Mouse (Mus musculus): ENCODE measurements around the gene Mymk. TPM values are rescaled to one million over a fixed set of nuclear protein-coding genes. Genes with fewer than 3 reads are reported as not detected.

Mymk gene
- total RNA-seq (2021): not detected
- long read RNA-seq, experiment 1: 0 reads
- long read RNA-seq, experiment 2: 0 reads

DNA sequence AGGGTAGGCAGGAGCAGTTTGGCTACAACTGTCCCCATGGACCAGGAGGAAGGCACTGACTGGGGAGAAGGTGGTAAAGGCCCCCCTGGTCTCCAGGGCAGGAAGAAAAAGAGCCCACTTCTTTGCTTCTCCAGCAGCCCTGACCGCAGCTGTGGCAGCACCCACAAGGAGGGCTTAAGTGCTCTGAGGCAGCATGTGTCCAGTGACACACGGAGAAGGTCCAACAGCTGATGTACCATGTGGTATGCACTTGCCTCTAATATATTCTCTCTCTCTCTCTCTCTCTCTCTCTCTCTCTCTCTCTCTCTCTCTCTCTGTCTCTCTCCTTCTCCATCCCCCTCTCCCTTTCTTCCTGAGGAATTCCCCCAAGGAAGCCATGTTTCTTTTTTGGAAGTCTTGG is at the start of gene Mymk:
Mymk (minus strand) TSS at position 202 of the 400 bp plus-strand sequence.
- no peak for DNase-seq

DNA sequence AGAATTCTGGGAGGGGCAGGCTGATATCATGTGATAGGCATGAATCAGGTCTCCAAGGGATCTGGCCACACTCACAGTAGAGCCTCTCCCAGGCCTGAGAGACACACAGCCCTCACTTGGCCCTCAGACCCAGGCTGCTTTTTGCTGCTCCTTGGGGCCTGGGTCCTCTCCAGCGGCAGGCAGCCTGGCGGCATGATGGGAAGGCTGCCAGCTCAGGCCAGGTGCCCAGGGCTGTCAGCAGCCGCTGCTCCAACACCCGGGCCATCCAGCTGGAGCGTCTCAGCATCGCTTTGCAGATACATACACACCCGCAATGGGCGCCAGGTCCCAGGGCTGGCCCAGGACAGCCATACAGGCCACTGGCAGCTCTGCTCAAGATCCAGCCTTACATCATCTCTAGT is 48.3 kb upstream of the Mymk start:
- DNase-seq: peak in 1 of 2 experiments; percentile 26

DNA sequence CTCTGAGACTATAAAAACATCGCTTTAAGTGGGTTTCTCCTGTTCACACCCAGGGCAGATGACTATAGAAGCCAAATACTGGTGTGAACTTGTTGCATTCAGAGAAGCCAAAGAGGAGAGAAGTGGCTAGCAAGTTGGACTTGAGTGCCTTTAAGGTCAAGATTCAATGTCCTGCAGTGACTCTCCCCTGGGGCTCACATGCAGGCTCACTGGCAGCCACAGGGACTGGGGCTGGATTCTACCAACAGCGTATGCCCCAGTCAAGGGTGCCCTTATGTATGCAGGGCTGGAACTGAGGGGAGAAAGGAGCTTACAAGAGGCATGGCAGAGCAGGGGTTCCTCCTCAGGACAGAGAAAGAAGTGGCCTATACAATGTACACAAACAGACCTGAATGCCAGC is 47.8 kb upstream of the Mymk start:
- peak in 1 of 2 experiments; percentile 15 for DNase-seq

DNA sequence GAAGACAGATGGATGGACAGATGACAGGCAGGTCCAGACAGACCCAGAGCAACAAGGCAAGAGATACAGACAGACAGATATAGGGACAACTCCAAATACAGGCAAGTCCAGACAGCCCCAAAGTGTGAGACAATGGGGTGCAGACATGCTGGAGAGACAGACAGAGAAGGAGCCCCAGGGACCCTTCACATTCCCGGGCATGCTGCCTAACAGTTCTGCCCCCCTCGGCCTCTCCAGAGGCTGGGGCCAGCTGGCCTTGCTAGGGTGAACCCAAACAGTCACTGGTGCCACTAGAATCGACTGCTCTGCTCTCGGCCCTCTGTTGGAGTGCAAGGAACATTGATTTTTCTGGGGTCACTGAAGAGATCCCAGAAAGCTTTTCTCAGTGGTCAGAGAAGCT is 46.5 kb upstream of the Mymk start:
- no peak for DNase-seq

DNA sequence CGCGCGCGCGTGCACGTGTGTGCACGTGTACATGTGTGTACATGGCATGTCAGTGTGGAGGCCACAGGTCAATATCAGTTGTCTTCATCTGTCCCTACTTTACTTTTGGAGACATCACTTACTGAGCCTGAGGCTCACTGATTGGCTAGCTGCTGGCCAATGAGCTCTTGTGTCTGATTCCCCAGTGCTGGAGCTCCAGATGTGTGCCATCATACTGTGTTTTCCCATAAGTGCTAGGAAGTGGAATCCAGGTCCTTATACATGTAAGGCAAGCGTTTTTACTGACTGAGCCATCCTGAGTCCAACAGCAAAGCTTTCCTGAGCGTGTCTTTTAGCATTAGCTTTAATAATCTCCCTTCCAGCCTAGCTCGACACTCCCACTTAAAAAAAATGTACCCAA is 42.2 kb upstream of the Mymk start:
- DNase-seq: no peak

DNA sequence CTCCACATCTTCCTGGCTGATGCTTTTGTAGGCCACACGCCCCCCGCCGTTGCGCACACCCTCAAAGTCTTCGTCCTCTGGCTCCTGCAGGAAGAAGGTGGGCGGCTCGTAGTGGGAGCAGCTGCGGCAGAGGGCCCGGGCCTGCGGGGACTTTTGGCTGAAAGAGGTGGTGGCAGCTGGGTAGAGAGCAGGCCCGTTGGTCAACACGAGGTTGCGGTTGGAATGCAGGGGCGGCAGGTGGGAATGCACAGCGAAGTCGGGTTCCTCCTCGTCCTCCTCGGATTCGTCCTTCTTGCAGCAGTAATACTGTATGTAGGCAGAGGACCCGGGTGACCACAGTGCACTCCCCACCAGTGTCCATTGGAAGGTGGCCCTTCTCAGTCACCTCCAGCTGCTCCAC is 40.6 kb upstream of the Mymk start:
- DNase-seq: no peak

DNA sequence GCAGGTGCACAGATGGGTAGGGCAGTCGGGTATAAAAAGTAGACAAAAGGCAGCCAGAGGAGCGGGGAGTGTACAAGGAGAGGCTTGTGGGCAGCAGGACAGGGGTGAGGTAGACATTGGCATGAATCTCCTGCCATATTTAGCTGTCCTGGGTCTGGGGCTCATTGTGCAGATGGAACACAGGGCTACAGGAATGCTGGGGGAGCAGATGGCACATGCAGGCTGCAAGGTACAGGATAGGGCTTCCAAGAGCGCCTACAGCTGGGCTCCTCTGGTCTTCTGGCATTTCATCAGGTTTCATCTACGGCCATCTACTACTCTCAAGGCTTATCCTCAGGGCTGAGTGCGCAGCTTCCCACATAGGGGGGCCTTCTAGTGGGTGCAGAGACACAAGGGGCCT is 37.1 kb upstream of the Mymk start:
- no peak for DNase-seq

DNA sequence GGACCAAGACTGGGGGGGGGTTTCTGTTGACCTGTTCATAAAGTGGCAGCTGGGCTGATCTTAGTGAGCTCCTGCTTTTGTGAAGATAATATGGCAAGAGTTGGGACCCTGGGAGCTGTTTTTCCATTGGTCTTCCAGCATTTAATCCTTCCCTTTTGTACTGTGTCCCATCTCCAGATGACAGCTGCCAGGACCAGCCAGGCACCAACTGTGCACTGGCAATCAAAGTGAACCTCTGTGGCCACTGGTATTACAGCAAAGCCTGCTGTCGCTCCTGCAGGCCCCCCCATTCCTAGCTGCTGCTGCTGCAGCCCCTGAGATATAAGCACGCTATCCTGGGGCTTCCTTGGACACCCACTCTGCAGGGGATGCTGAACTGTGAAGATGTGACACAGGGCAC is 36.2 kb upstream of the Mymk start:
- no peak for DNase-seq

DNA sequence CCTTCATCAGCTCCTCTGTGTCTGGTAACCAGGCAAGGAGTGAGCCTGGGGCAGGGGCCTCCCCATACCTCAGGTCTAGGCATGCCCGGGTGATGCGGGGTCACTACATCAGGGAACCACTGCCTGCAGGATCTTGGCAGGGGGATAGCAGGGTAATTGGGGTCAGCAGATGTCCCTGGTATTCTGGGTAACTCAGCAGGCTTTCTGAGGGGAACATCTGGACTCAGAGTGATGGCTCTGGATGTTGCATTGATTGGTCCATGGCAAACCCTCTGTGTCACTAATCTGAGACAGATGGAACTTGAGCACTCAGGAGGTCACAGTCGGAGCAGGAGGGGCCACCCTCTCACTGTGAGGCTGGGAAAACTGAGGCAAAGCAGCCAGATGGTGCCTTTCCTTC is 34.8 kb upstream of the Mymk start:
- DNase-seq: no peak

DNA sequence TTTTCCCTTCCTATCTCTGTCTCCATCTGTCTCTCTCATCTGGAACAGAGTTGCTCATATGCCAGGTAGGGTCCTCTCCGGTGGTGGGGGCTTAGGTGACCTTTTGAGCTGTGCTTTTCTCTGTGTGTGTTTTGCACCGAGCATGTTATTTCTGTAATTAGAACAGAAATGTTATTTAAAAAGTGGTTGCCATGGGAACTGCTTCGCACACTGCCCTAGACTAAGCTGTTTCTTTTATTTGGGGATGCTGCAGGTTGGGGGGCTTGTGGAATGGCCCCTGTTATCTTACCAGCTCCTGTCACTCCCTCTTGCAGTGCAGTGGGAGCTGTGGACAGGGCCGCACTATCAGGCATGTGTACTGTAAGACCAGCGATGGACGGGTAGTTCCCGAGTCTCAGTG is 31.6 kb upstream of the Mymk start:
- DNase-seq: no peak

DNA sequence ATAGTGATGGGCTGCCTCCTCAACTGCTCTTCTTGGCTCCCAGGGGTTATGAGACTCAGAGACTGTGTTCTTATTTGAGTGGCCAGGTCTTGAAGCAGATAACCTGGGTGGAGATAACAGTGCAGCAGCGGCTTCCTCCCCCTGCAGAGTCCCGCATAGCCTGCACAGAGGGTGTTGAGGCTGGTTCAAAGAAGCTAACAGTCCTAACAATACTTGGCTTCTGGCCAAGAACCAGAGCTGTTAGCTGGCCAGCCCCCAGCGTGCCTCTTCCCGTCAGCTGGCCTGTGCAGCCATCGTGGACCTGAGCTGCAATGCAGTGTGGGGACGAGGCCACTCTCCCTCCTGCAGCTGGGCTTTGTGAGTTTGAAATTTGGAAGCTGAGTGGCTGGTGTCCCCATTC is 25.8 kb upstream of the Mymk start:
- peak in 1 of 2 experiments; percentile 59 for DNase-seq

DNA sequence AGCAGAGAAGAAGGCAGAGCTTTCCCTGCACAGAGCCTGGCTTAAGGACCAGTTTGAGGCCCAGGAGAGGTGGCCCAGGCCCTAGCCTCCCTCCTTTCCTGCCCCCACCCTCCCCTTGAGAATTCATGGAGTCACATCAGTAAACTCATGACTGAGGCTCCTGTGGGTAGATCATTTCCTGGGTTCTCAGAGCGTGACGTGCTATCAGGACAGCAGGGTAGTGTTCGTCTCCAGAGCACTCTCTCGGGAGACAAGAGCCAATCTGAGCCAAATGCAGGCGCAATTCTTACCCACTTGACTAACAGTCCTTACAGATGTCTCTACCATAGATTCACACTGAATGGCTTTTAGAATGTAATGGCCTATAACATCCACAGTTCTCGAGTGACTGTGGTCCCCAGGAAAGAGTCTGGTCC is 25.3 kb upstream of the Mymk start:
- DNase-seq: no peak

DNA sequence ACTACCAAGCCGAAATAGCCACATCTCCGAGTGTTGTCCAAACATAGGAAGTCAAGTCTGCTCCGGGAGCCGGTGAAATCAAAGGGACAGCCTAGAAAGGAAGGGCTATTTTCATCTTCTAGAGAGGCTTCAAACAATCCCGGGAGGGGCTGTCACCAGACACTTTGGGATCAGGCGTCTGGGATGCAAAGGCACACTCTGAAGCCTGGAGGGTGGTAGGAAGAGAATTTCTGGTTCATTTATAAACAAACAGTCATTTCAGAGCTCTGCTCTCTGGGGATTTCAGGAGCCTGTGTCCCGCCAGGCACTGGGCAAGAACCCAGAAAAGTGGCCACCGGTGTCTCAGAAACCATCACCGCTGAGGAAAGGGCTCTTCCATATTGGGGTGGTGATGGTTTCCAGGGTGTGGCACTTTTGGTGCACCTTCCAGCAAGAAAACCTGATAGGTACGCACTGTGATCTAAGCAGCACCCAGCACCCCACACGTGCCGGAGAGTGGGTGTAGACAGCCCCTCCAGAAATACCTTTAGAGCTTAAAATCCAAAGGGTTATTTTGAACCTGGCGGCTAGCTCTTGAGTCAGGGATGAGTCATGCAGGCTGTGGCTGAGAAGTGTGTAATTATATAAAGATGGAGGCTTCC is 24.5 kb upstream of the Mymk start:
- no peak for DNase-seq

DNA sequence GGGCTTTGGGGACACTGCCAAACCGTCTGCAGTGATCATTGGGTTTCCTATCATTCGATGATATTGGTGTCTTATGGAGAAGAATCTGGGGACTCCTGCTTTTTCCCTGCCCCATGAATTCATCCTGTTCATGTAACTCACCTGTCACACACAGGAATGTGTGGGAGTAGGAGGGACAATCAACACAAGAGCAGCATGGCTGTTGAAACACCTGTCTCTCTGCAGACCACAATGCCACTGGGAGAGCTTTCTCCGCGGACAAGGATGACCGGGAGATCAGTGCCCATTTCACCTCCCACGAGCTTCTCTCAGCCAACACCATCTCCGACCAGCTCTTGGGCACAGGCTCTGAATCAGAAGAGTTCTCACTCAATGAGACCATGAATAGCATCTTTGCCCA is 23.2 kb upstream of the Mymk start:
- DNase-seq: no peak

DNA sequence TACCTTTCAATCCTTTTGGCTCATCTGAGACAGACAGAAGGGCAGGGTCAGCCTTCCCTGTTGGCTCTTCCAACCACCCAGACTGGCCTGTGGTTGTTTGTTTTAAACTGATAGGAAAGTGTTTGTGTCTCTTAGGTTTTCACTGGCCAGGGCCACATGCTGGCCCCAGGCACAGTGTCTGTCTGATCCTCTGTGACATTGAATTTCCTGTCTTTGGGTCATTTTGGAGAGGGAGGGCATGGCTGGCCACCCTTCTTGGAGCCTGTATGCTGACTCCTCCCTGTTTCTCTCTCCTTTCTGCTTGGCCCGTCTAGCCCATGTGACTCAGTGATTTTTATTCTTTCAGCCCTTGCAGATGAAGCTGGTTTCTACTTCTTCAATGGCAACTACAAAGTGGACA is 17.3 kb upstream of the Mymk start:
- DNase-seq: no peak

DNA sequence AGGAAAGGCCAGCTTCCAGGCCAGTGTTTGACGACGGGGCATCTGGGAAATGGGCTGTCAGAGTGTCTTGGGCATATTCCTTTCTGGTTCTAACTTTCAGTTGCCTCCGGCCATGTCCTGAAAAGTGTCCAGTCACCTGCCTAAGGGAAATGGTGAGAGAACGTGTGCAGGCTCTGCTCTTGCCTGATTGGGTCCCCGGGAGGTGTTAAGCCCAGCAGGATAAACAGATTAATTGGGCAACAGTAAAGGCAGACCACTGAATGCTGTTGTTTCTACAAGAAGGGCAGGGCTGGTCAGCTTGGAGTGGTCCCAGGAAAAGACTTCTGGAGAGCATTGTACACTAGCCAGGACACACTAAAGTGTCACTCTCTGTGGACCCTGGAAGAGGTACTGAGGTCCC is 16.7 kb upstream of the Mymk start:
- no peak for DNase-seq

DNA sequence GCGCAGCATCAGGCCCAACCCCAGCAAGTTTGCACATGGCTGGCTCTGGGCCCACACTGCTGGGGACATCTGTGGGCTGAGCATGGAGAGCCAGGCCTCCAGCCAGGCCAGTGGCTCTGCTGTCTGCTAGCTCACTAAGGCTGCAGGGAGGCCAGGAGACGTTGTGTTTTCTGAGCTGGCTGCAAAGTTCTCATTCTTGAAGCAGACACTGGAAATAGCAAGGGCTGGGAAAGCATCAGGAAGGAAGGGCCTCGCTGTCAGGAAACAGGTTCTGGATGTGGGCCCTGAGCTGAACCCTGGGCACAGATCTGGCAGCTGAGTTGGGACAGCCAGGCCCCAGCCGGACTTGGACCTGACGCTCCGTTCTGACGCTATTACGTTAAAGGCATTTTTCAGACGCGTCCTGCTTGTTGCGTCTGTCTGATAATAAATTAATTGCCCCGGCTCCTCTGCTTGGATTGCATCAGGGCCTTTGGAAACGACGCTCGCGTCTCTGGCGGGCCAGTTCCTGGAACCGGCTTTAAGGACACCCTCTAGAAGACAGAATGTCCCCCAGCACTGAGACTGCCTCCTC is 16.2 kb upstream of the Mymk start:
- DNase-seq: peak; percentile 66 to 74

DNA sequence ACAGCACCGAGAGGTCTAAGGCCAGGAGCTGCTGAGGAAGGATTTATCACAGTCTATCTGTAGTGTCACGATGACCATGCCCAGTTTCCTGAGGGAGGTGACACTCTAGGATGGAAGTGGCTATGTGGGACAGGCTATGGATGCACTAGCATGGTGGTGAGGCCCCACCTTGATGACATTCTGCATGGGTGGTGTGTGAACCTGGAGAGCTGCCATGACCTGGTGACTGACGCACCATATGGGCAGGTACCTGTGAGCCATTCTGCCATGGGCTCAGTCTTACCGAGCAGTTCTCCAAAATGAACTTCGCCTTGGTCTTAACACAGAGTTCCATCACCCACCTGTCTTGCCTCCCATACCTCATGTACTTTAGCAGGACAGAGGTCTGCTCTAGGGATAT is 15.6 kb upstream of the Mymk start:
- no peak for DNase-seq

DNA sequence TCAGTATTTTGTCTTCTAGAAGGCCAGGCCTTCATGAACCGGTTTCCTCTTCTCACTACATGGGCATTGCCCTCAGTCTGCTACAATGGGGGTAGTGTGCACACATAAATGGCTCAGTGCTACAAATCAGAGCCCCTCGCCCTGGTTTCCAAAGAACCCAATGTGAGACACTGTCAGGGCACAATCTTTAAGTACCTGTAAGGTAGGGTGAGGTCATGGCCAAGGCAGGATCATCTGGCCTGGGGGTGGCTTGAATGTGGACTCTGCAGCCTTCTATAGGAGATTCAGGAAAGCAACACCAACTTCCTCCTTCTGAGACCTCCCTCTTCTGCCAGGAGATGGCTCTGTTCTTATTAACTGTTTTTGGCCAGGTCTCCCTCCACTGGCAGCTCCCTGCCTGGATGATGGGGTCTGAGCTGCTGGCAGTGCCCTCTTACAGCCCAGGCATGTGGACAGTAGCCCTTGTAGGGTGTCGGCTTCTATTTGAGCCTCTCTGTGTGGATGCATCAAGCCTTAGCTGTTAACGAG is 14.6 kb upstream of the Mymk start:
- DNase-seq: no peak

DNA sequence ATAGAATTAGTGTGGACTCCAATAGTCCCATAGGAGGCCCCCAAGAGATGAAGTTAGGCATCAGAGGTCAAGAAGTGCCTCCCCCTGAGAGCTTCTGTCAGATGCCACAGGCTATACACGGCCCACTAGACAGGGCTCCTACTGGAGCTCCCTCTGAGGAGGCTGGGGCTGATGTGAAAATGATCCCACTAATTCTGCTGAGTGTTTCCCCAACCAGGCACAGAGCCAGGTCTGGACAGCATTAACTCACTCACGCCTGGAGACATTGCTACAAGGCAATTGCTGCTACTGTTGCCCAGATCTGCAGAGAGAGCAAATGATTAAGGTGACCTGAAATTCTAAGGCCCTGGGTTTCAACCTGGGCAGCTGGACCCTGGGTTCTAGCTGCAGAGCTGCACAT is 13.8 kb upstream of the Mymk start:
- DNase-seq: no peak

DNA sequence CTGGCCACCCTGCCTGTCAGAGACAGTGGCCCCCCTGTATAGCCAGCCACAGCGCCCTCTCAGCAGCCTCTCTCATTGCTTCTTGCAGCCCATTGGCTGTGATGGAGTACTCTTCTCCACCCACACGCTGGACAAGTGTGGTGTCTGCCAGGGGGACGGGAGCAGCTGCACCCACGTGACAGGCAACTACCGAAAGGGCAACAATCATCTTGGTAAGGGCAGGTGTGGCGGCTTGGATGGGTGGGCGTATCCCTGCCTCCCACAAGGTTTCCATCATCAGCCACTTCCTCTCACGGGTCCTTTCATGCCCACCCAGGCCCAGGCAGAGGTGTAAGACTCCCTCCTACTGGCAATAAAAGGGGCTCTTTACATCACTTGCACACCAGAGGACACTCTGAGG is 13.0 kb upstream of the Mymk start:
- DNase-seq: no peak

DNA sequence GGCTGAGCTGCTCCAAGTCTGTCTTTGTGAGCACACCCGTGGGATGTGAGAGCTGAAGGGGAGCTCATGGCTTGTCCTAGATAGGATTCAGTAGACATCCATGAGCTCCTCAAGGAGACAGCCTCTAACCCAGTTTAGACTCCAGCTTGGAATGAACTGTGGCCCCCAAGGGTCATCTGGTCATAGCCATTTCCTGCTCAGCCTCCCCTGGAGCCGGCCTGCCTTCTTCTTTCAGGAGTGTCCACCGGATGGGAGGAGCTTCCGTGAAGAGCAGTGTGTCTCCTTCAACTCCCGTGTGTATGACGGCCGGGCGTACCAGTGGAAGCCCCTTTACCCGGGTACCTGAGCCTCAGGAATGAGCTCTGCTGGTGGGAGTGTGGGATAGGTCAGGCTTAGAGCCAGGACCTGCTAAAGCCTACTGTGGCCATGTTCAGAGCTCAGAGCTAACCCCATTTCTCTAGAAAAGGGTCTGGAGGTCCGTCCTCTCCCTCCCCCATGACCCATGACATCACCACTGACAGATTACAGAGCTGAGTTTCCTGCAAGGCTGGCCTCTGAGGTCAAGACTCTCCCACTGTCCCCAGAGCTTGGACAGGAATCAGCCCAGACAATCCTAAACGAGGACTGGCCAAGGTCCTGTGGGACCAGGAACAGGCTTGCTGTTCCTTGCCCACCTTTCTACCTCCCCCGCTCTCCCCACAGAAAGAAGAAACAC is 11.9 kb upstream of the Mymk start:
- DNase-seq: peak; percentile 60 to 68

DNA sequence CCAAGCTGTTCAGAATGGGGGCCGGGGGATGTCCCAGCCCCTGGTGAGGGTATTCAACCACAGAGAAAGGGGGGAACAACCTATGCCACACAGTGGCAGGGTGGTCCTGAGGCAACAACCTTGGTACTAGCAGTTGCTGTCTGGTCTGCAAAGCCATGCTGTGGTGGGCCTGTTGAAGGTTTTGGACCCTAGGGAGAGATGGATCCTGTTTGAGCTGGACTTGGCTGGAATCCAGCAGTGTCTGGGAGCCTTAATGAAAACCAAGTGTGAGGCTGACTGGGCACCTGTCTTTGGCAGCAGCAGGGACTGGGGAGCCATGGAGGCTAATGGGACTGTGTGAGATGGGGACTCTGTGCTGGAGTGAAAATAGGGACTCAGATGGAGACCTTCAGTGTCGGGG is 7.7 kb upstream of the Mymk start:
- peak in 1 of 2 experiments; percentile 34 for DNase-seq
